Comparison of ENCODE assay signal across 14 mouse cellular contexts in genomic region chr2:158716066-158716465, GRCm38 (mm10). TPM values are rescaled to one million over a fixed set of nuclear protein-coding genes. Genes with fewer than 3 reads are reported as not detected.
DNase-seq lines count a peak whose midpoint lies in the region; ATAC-seq and TF ChIP-seq lines count a peak whose summit lies in the region.
"Had no signal": no experiment of that assay in that cellular context is flagged by ENCODE, and none has a peak within 500 bp of the region (broad histone marks: within the 10 kb centered on the region; RNA-seq: fewer than 3 reads in every experiment).

No protein-coding gene starts in this region.

- TF ChIP-seq POLR2A in cerebellum, adult 2 months (IDR thresholded peaks at IDR 0.05; ENCODE audit: borderline replicate concordance, insufficient read depth, low read length): no peak

- intact Hi-C loops in left cerebral cortex, adult 2 months (cut with DNase I): no loop called here
- intact Hi-C loops in left cerebral cortex, postnatal 14 days (cut with DNase I): no loop called here

- DNase-seq in cerebellum, adult 2 months: no peak
- DNase-seq in cerebellum, adult 11-12 months: no peak
- DNase-seq in left cerebral cortex, adult 2 months (ENCODE audit: extremely low spot score in 1 of 2, low spot score in 2 of 2): no peak
- DNase-seq in left cerebral cortex, postnatal 14 days (ENCODE audit: low spot score in 2 of 2): no peak
- DNase-seq in A20 (ENCODE audit: low read depth, low spot score): peak; percentile 88
- DNase-seq in midbrain, embryonic 14.5 days: peak; percentile 18
- DNase-seq in kidney, postnatal 14 days: no peak
- DNase-seq in right cerebral cortex, postnatal 4 days: no peak
- DNase-seq: gastrocnemius, postnatal 25 days; heart, postnatal 14 days; kidney, adult 9 months; right cerebral cortex, postnatal 14 days had no signal

- no peaks in the 10 kb centered on the region for H3K4me1 ChIP-seq in cerebellum, adult 2 months (ENCODE audit: control insufficient read depth, insufficient read depth, low read length)
- peaks cover 15% of the 10 kb centered on the region; the same call in 1 of the 2 replicates for H3K4me1 ChIP-seq in midbrain, embryonic 14.5 days (ENCODE audit: control insufficient read depth, insufficient read depth, low read length)
- H3K4me1 ChIP-seq: liver, embryonic 15.5 days had no signal

- TF ChIP-seq CTCF in cerebellum, adult 2 months (IDR thresholded peaks at IDR 0.05; ENCODE audit: borderline replicate concordance, insufficient read depth, low read depth, low read length): no peak
- TF ChIP-seq CTCF in left cerebral cortex, adult 2 months (IDR thresholded peaks at IDR 0.05): no peak

- no peaks in the 10 kb centered on the region for H3K36me3 ChIP-seq in midbrain, embryonic 14.5 days (ENCODE audit: control insufficient read depth, insufficient read depth, low read length)
- H3K36me3 ChIP-seq: liver, embryonic 15.5 days had no signal

- H3K9me3 ChIP-seq in midbrain, embryonic 14.5 days (ENCODE audit: control insufficient read depth, low read length): no peaks in the 10 kb centered on the region
- H3K9me3 ChIP-seq: liver, embryonic 15.5 days had no signal

- H3K9ac ChIP-seq in midbrain, embryonic 14.5 days (replicated peaks; ENCODE audit: low read length): no peak overlapping the region
- H3K9ac ChIP-seq: liver, embryonic 15.5 days had no signal

- peak overlapping the region; percentile 42; the same call in 1 of the 2 replicates for H3K27ac ChIP-seq in cerebellum, adult 2 months (ENCODE audit: insufficient read depth, low read length)
- H3K27ac ChIP-seq in left cerebral cortex, adult 2 months: peak overlapping the region; percentile 88
- H3K27ac ChIP-seq in midbrain, embryonic 14.5 days (replicated peaks; ENCODE audit: low read depth, low read length): peak overlapping the region; percentile 26; the same call in 1 of the 2 replicates
- H3K27ac ChIP-seq: liver, embryonic 15.5 days had no signal

- H3K27me3 ChIP-seq in cerebellum, adult 2 months (ENCODE audit: control insufficient read depth, insufficient read depth, low read length): no peaks in the 10 kb centered on the region
- no peaks in the 10 kb centered on the region for H3K27me3 ChIP-seq in midbrain, embryonic 14.5 days (ENCODE audit: control insufficient read depth, insufficient read depth, low read length)
- H3K27me3 ChIP-seq: liver, embryonic 15.5 days had no signal

- WGBS in cerebellum, adult 2 months: 30% methylated on average over 5 of the region's 5 CpGs
- WGBS in midbrain, embryonic 14.5 days: 22% methylated on average over 5 of the region's 5 CpGs

- no peak for ATAC-seq in midbrain, embryonic 14.5 days (ENCODE audit: low FRiP score, low TSS enrichment)

- H3K4me2 ChIP-seq in midbrain, embryonic 14.5 days (ENCODE audit: low read length): no peak overlapping the region
- H3K4me2 ChIP-seq: liver, embryonic 15.5 days had no signal

- H3K4me3 ChIP-seq in cerebellum, adult 2 months (replicated peaks; ENCODE audit: insufficient read depth, low read depth, low read length): no peak overlapping the region
- H3K4me3 ChIP-seq in left cerebral cortex, adult 2 months: no peak overlapping the region
- no peak overlapping the region for H3K4me3 ChIP-seq in midbrain, embryonic 14.5 days (replicated peaks; ENCODE audit: low read depth, low read length)
- H3K4me3 ChIP-seq: liver, embryonic 15.5 days; myocyte had no signal

RNA-seq across cellular contexts. Expression of gene Ppp1r16b, which starts 50.9 kb away (rescaled TPM):
- 59.8 and 65.2 TPM in 2 replicates for polyA plus RNA-seq in cerebellum, adult 2 months (2012; rRNA removed)
- total RNA-seq in left cerebral cortex, adult 2 months (2021): 100 to 1,000 TPM; 135 to 138 TPM
- total RNA-seq in left cerebral cortex, postnatal 14 days (2021): 10 to 100 TPM; 74.2 to 76.5 TPM
- 16.1 and 21.0 TPM in 2 replicates for polyA plus RNA-seq in midbrain, embryonic 14.5 days (2014; fragmentation: Nextera tagmentation; extraction: Ambion mirVana)

RNA-seq across cellular contexts. Expression of gene Fam83d, which starts 51.8 kb away (rescaled TPM):
- 2.5 and 3.0 TPM in 2 replicates for polyA plus RNA-seq in cerebellum, adult 2 months (2012; rRNA removed)
- 1 to 10 TPM; 1.2 to 1.6 TPM for total RNA-seq in left cerebral cortex, adult 2 months (2021)
- total RNA-seq in left cerebral cortex, postnatal 14 days (2021): 1 to 10 TPM; 1.0 to 1.3 TPM
- polyA plus RNA-seq in midbrain, embryonic 14.5 days (2014; fragmentation: Nextera tagmentation; extraction: Ambion mirVana): 5.8 and 11.7 TPM in 2 replicates

Comparison
In these comparisons a context has a peak if more than half of its experiments do, and no peak if none do; other contexts are left out.
1. DNase-seq: peak in A20 (single experiment) and midbrain, embryonic 14.5 days (single experiment); none in cerebellum, adult 2 months (0 of 2), cerebellum, adult 11-12 months (single experiment), left cerebral cortex, adult 2 months (0 of 2), left cerebral cortex, postnatal 14 days (0 of 2), kidney, postnatal 14 days (single experiment) and right cerebral cortex, postnatal 4 days (single experiment).
2. H3K27ac ChIP-seq: peak in every context shown above with its lines; median percentile 88 in left cerebral cortex, adult 2 months; 42 in cerebellum, adult 2 months; 26 in midbrain, embryonic 14.5 days.